Mouse (Mus musculus) kidney, adult 2 months (tissue): ENCODE results near the gene Hck. TPM values are rescaled to one million over a fixed set of nuclear protein-coding genes. Genes with fewer than 3 reads are reported as not detected.

Source experiments
- DNase-seq: peaks from one replicate; pipeline ENCODE4 v3.0.0; 2021
- H3K27ac ChIP-seq: fragments of 200-500 bp; 2 replicates; pipeline ENCODE4 v1.5.1; 2012; ENCODE audit warnings: low read depth, low read length, control low read depth, inconsistent platforms; ENCODE audit not compliant: insufficient read depth
- H3K27me3 ChIP-seq: fragments of 200-500 bp; replicated peaks from 2 replicates; pipeline ENCODE4 v1.6.1; 2012; ENCODE audit warnings: mild to moderate bottlenecking, moderate library complexity, low read length, inconsistent platforms; ENCODE audit not compliant: control insufficient read depth, insufficient read depth
- H3K36me3 ChIP-seq: fragments of 200-500 bp; 2 replicates; pipeline ENCODE4 v1.6.1; 2012; ENCODE audit warnings: mild to moderate bottlenecking, moderate library complexity, low read length, inconsistent platforms; ENCODE audit not compliant: control insufficient read depth, insufficient read depth
- H3K4me1 ChIP-seq: fragments of 200-500 bp; 2 replicates; pipeline ENCODE4 v1.6.1; 2011; ENCODE audit warnings: low read length; ENCODE audit not compliant: control insufficient read depth, insufficient read depth
- H3K4me3 ChIP-seq: fragments of 200-500 bp; 2 replicates; pipeline ENCODE4 v1.5.1; 2011; ENCODE audit warnings: mild to moderate bottlenecking, low read depth, low read length, control low read depth; ENCODE audit not compliant: insufficient read depth
- CTCF ChIP-seq: fragments of 200-500 bp; conservative IDR thresholded peaks from 2 replicates; pipeline ENCODE4 v1.5.1; 2011; ENCODE audit warnings: low read depth, mild to moderate bottlenecking, control low read depth, low read length, moderate library complexity, mixed read lengths; ENCODE audit not compliant: insufficient read depth, insufficient read length
- POLR2A ChIP-seq: fragments of 200-500 bp; IDR thresholded peaks from one replicate; pipeline ENCODE4 v1.6.1; 2011; ENCODE audit warnings: low read depth, low read length, control low read depth
- WGBS: fragments of 180-500 bp; shearing (Covaris S2); methylation state at CpG from one replicate; pipeline ENCODE4 v1.1.7; 2018; 5-methylcytosine and 5-hydroxymethylcytosine counted together
- polyA plus RNA-seq: library from polyadenylated mRNA; depleted of rRNA; stranded (reverse); fragments of >200 nt; gene quantifications from 2 replicates; pipeline ENCODE4 v1.2.3, GENCODE M21; 2012

The Hck gene
- polyA plus RNA-seq, 1 experiment = 4.4 TPM

- Histone ChIP-seq H3K36me3 (no peaks in the 10 kb centered on the region), H3K4me3 (no peak overlapping the region), H3K27ac (no peak overlapping the region), H3K4me1 (no peaks in the 10 kb centered on the region), H3K27me3 (peaks cover 2% of the 10 kb centered on the region; the same call in 1 of the 2 replicates)
- peak; percentile 74 for TF ChIP-seq CTCF
- TF ChIP-seq POLR2A = no peak
- DNase-seq = peak; percentile 36
- WGBS = 23% methylated on average over 23 of the region's 23 CpGs
These were observed 37.3 kb upstream of the Hck start for GRCm38 (mm10) chr2:153070762-153071490.

- H3K4me3 ChIP-seq = no peak overlapping the region
- DNase-seq = no peak
- no peaks in the 10 kb centered on the region for H3K4me1 ChIP-seq
- H3K36me3 ChIP-seq = no peaks in the 10 kb centered on the region
- TF ChIP-seq POLR2A (no peak), CTCF (no peak)
- peaks cover 2% of the 10 kb centered on the region; the same call in 1 of the 2 replicates for H3K27me3 ChIP-seq
- H3K27ac ChIP-seq = no peak overlapping the region
- 39% methylated on average over 67 of the region's 67 CpGs for WGBS
These were observed 36.6 kb upstream of the Hck start for GRCm38 (mm10) chr2:153071491-153072184.

DNA sequence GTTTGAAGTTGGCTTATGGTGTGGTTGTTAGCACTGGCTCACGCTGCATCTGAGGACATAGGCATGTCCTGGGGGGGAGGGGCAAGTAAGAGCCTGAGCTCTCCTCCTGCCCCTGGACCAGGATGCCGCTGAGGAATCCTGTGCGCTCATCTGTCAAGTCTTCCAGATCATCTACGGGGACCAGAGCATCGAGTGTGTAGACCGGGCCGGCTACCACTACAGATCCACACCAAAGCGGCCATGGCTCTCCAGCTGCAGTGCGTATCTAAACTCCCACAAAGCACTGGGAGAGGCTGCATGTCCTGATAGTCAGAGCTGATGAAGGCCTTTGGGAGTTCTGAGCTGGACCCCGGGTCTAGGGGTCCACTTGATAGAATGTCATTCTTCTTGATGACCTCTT, 33.6 kb upstream of the Hck start:
- H3K27ac ChIP-seq = no peak overlapping the region
- 79% methylated on average over 10 of the region's 10 CpGs for WGBS
- peaks cover 2% of the 10 kb centered on the region; the same call in 1 of the 2 replicates for H3K27me3 ChIP-seq
- H3K4me3 ChIP-seq = no peak overlapping the region
- DNase-seq = no peak
- no peak for TF ChIP-seq CTCF
- TF ChIP-seq POLR2A = no peak
- H3K36me3 ChIP-seq = no peaks in the 10 kb centered on the region
- H3K4me1 ChIP-seq = no peaks in the 10 kb centered on the region

DNA sequence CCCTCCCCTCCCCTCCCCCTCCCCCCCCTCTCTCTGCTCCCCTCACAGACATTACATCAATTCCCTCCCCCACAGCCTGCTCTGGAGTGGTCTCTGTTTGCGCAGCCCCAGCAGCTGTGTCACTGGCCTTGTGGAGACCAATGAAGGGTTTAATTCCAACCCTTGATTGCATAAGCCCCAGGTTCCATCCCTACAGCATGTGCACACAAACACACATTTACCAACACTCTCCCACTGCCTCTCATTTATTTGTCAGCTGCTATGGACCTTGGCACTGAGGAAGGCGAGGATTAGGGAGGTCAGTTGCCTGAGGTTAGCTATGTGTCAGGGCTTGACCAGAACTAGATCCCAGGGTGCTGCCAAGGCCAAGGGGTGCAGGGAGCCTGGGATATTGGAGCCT, 32.3 kb upstream of the Hck start:
- 48% methylated on average over 2 of the region's 2 CpGs for WGBS
- Histone ChIP-seq H3K36me3 (no peaks in the 10 kb centered on the region), H3K4me3 (no peak overlapping the region), H3K4me1 (no peaks in the 10 kb centered on the region), H3K27ac (no peak overlapping the region), H3K27me3 (peaks cover 2% of the 10 kb centered on the region; the same call in 1 of the 2 replicates)
- DNase-seq = no peak
- TF ChIP-seq CTCF (no peak), POLR2A (no peak)

GRCm38 (mm10) chr2:153080841-153081523, 27.3 kb upstream of the Hck start:
- no peaks in the 10 kb centered on the region for H3K27me3 ChIP-seq
- no peak overlapping the region for H3K4me3 ChIP-seq
- peaks cover 4% of the 10 kb centered on the region; the same call in 1 of the 2 replicates for H3K4me1 ChIP-seq
- DNase-seq = peak; percentile 83
- WGBS = 40% methylated on average over 32 of the region's 32 CpGs
- no peak overlapping the region for H3K27ac ChIP-seq
- TF ChIP-seq CTCF (peak; percentile 98), POLR2A (no peak)
- H3K36me3 ChIP-seq = no peaks in the 10 kb centered on the region

DNA sequence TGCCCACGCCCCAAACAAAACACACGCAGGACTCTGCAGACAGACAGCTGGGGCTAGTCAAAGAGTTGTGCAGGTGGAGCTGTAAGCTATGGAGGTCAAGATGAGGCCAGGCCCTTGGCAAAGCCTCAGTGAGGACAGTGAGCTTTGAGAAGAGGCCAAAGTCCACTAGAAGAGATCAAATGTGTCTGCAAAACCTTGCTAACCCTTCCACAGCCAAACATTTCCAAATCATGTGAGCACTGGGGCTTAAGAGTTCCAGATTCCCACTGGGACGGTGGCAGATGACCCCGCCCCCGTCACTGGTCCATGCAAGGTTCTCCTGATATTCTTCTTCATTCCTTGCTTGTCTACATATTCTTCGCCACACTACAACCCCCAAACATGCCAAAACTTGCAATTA, 26.4 kb upstream of the Hck start:
- no peak overlapping the region for H3K4me3 ChIP-seq
- TF ChIP-seq CTCF = no peak
- no peak for TF ChIP-seq POLR2A
- peak; percentile 87 for DNase-seq
- no peaks in the 10 kb centered on the region for H3K27me3 ChIP-seq
- H3K36me3 ChIP-seq = no peaks in the 10 kb centered on the region
- WGBS = 69% methylated on average over 6 of the region's 6 CpGs
- H3K27ac ChIP-seq = no peak overlapping the region
- peaks cover 4% of the 10 kb centered on the region; the same call in 1 of the 2 replicates for H3K4me1 ChIP-seq

GRCm38 (mm10) chr2:153083275-153083674, 25.0 kb upstream of the Hck start:
- no peaks in the 10 kb centered on the region for H3K27me3 ChIP-seq
- H3K4me1 ChIP-seq = peaks cover 4% of the 10 kb centered on the region; the same call in 1 of the 2 replicates
- no peak for DNase-seq
- TF ChIP-seq POLR2A (no peak), CTCF (no peak)
- no peak overlapping the region for H3K4me3 ChIP-seq
- H3K27ac ChIP-seq = no peak overlapping the region
- 85% methylated on average over 8 of the region's 8 CpGs for WGBS
- no peaks in the 10 kb centered on the region for H3K36me3 ChIP-seq
